Mouse (Mus musculus): ENCODE data around the gene Gm42674.

GRCm38 (mm10) chr3:90555954-90556353, 45.8 kb upstream of the Gm42674 start:
- TF ChIP-seq CTCF (IDR thresholded peaks at IDR 0.05; ENCODE audit: extremely low read depth, insufficient read length, insufficient replicate concordance, low read depth, low read length), result no peak
- no peak for TF ChIP-seq POLR2A (IDR thresholded peaks at IDR 0.05; ENCODE audit: low read depth, low read length)

Data from small intestine, adult 2 months (tissue).